Mouse (Mus musculus) adipose tissue, adult 10 weeks (tissue): ENCODE measurements around the gene Rnf167. TPM values are rescaled to one million over a fixed set of nuclear protein-coding genes. Genes with fewer than 3 reads are reported as not detected.

Source experiments
- polyA plus RNA-seq: library from polyadenylated mRNA; stranded (reverse); fragments of 350-450 nt; fragmentation: Illumina TruSeq; extraction: RNeasy Lipid Tissue Mini Kit (QIAGEN cat#74804); gene quantifications from one replicate; pipeline ENCODE4 v1.2.3, GENCODE M21; 2014; ENCODE audit warnings: low read depth, low replicate concordance

Gene Rnf167
- polyA plus RNA-seq, result 80.8 TPM

DNA sequence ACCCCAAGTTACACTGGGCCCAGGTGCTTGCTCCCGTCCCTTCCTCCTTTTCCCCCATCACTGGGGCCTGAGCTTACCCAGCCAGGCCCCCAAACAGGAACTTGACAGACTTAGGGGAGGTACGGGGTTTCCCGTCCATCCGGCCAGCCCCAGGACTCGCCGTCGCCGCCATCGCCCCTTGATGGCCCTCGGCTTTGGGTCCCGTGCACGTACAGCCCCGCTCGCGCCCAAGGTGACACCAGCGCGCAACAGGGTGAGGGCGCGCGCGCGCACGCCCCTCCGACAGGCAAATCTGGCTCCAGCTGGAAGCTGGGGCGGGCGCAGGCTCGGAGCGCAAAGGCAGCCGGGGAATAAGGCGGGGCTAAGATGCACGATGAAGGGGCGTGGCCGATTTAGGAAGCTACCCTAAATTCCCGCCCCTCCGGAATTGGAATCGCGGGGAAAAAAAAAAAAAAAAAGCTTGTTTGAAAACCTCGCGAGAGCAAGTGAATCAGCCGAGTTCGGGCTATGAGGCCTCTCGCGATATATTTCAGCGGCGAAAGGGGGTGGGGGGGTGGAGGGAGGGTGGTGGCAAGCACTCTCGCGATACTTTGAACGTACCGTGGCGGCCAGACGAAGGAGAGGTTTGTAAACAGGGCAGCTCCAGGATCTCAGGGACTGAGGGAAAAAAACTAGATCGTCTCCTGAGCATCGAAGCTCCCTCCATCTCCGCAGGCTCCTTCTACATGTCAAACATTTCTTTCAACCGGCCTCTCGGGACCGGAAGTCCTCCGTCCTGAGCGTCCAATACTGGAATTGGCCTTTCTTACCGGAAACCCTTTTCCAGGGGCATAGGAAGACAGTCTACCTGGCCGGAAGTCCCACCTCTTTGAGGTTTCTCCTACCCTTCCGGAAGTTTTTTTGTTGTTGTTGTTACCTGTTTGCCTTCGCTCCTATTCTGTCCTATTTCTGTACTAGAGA, at the start of gene Rnf167, which contains the start of gene Slc25a11:
TSS of gene Rnf167 (plus strand) at position 545 of the 960 bp plus-strand sequence.
TSS of gene Slc25a11 (minus strand) at position 789 of the 960 bp plus-strand sequence.

DNA sequence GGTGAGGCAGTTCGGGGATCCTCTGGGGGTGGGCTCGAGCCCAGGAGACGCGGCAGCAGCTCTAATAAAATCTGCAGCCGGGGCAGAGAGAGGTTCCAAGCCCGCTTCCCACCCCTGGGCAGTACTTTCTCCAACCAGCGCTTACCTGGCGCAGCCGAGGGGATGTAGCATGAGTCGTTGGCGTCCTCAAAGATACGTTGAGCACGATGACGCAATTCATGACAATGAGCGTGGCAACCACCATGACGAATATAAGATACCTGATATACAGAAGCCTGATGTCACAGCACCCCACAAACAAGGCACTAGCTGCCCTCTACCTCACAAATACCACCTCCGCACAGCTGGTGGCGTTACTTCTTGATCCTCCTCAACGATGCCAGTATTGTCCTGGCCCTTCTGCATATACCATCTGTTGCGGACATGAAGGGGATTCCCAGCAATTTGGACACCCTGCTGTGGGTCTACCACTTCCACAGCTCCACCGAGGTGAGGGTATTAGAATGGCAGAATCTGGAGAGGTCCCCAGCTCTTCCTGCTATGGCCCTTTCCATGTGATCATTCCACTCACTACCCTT, 31.4 kb upstream of the Rnf167 start, which contains the start of gene 4930544D05Rik:
TSS of gene 4930544D05Rik (plus strand) at position 333 of the 578 bp plus-strand sequence.

DNA sequence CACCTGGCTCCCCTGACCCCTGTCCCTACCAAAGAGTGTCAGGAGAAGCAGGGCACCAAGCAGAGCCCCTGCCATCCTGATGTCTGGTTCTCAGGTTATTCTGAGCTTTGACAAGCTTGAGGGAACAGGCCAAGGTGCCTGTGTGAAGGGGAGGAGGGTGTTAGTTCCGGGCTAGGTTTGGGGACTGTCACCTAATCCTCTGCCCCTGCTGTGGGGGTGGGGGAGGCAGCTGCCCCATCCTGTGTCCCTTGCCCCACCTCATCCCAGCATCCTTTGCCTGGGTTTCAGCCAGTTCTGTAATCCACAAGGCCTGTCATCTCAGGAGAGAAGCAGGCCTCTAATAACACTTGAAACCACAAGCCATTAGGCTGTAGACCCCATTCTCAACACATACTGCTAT, 27.9 kb upstream of the Rnf167 start, which contains the start of gene Chrne:
TSS of gene Chrne (minus strand) at position 116 of the 400 bp plus-strand sequence.

DNA sequence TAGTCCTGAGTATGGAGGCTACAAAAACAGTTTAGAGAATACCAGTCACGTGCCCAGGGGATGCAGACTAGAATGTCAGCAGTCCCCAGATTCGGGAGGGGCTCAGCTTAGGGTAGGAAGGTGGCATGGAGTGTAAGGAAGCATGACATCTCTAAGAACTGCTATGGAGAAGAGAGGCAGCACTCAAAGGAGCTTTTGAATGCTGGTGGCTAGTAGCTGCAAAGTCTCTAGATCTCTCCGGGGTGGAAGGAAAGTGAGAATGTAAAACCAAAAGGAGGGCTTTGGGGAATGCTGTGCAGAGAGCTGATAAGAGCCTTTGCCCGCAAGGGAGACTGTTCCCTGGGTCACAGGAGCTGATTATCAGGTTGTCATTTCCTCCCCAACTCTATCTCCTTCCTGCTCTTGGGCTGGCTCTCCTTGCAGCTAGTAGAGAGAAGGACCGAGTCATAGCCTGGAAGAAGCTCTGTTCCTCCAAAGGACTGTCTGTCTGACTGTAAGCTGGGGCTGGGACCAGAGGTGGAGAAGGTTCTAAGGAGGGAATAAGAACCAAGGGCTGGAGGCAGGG, 8.2 kb upstream of the Rnf167 start, which contains the start of gene Gp1ba:
TSS of gene Gp1ba (plus strand) at position 409 of the 565 bp plus-strand sequence.

GRCm38 (mm10) chr11:70654198-70654922, 7.3 kb downstream of the Rnf167 start, which contains the start of gene Pfn1:
Gene Pfn1 (minus strand): TSS chr11:70654644.

GRCm38 (mm10) chr11:70656964-70657363, 9.9 kb downstream of the Rnf167 start, which contains the start of gene Eno3:
Gene Eno3 (plus strand): TSS chr11:70657202.

GRCm38 (mm10) chr11:70668771-70669505, 21.9 kb downstream of the Rnf167 start, which contains the start of gene Spag7:
Gene Spag7 (minus strand): TSS chr11:70669416.

GRCm38 (mm10) chr11:70687601-70688199, 40.7 kb downstream of the Rnf167 start, which contains the start of gene Camta2:
Gene Camta2 (minus strand): TSS chr11:70688105.

DNA sequence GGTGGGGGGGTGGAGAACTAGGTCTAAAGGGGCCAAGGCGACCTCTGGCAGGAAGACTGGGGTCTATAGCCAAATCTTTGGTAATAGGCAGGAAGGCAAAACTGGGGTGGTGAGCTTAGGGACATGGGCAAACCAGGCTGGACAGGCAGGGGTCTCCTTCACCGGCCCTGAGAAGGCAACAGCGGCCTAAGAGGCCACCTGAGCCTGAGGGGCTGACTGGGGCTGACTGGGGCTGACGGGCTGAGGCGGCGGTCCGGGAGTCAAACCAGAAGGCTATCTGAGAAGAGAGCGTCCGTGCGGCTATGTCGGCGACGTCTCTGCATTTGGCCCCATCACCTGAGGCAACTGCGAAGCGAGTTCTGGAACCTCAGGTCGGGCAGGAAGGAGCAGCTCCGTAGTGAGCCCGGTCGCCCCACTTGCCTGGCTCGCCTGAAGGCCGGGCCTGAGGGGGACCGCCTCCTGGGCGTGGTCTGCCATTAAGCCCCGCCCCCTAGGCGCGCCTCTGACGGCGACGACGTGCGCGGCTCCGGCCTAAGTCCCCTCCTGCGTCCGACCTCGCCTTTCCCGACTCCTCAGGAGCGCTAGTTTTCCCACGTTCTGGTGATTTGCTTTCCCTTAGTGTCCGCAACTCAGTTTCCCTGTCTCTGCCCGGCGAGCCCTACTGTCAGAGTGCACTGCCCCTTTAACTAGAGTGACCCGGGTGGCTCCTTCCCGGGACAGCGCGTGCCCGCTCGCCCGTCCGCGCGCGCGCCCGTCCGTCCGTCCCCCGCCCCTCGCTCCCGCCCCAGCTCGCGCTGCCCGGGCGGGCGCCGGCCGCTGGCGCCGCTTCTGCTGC, 52.9 kb downstream of the Rnf167 start, which contains the start of the genes Inca1 and Kif1c:
TSS of gene Inca1 (minus strand) at position 434 of the 835 bp plus-strand sequence.
TSS of gene Kif1c (plus strand) at position 827 of the 835 bp plus-strand sequence.

Other genes with a start within 250 kb of the Rnf167 start
- gene Pelp1, start 237.2 kb upstream of the Rnf167 start, polyA plus RNA-seq, result 15.2 TPM
- gene Arrb2, start 214.6 kb upstream of the Rnf167 start, polyA plus RNA-seq, result 45.5 TPM
- 24.2 TPM for gene Med11, start 195.3 kb upstream of the Rnf167 start, polyA plus RNA-seq
- 5.6 TPM for gene Zmynd15, start 187.8 kb upstream of the Rnf167 start, polyA plus RNA-seq
- 14.8 TPM for gene Cxcl16, start 187.3 kb upstream of the Rnf167 start, polyA plus RNA-seq
- gene Tm4sf5, start 142.0 kb upstream of the Rnf167 start, polyA plus RNA-seq, result not detected
- gene Vmo1, start 132.6 kb upstream of the Rnf167 start, polyA plus RNA-seq, result not detected
- not detected for gene Gltpd2, start 128.0 kb upstream of the Rnf167 start, polyA plus RNA-seq
- gene Psmb6, start 121.9 kb upstream of the Rnf167 start, polyA plus RNA-seq, result 235 TPM
- gene Gm40193, start 114.3 kb upstream of the Rnf167 start, polyA plus RNA-seq, result not detected
- 19.3 TPM for gene Pld2, start 107.2 kb upstream of the Rnf167 start, polyA plus RNA-seq
- 74.4 TPM for gene Mink1, start 84.4 kb upstream of the Rnf167 start, polyA plus RNA-seq
- gene 4930544D05Rik, start 31.4 kb upstream of the Rnf167 start, polyA plus RNA-seq, result 9.8 TPM
- 0.88 TPM for gene Chrne, start 28.0 kb upstream of the Rnf167 start, polyA plus RNA-seq
- not detected for gene Gp1ba, start 8.1 kb upstream of the Rnf167 start, polyA plus RNA-seq
- gene Slc25a11, start 244 bp downstream of the Rnf167 start, polyA plus RNA-seq, result 126 TPM
- 446 TPM for gene Pfn1, start 7.4 kb downstream of the Rnf167 start, polyA plus RNA-seq
- 36.3 TPM for gene Eno3, start 10.0 kb downstream of the Rnf167 start, polyA plus RNA-seq
- 75.7 TPM for gene Spag7, start 22.2 kb downstream of the Rnf167 start, polyA plus RNA-seq
- gene Camta2, start 40.9 kb downstream of the Rnf167 start, polyA plus RNA-seq, result 27.5 TPM
- gene Inca1, start 52.9 kb downstream of the Rnf167 start, polyA plus RNA-seq, result 21.7 TPM
- 97.3 TPM for gene Kif1c, start 53.3 kb downstream of the Rnf167 start, polyA plus RNA-seq
- gene Zfp3, start 117.0 kb downstream of the Rnf167 start, polyA plus RNA-seq, result 6.4 TPM
- gene Scimp, start 165.4 kb downstream of the Rnf167 start, polyA plus RNA-seq, result 0.79 TPM
- gene Rabep1, start 197.5 kb downstream of the Rnf167 start, polyA plus RNA-seq, result 17.2 TPM